Mouse (Mus musculus) left cerebral cortex, adult 9 months (tissue): ENCODE measurements around the gene Elmo3.

Experiments
- DNase-seq, 2 experiments: peaks; one replicate each; pipeline ENCODE4 v3.0.0; 2022; ENCODE audit warnings: low spot score in 2 of 2

Gene Elmo3

GRCm38 (mm10) chr8:105326968-105327367 lies 21.6 kb downstream of the Elmo3 start:
- DNase-seq, result no peak

GRCm38 (mm10) chr8:105330325-105330724 lies 24.9 kb downstream of the Elmo3 start:
- DNase-seq, result no peak

GRCm38 (mm10) chr8:105331469-105331868 lies 26.1 kb downstream of the Elmo3 start:
- DNase-seq, result no peak

GRCm38 (mm10) chr8:105331931-105332330 lies 26.5 kb downstream of the Elmo3 start:
- no peak for DNase-seq

- no peak for DNase-seq
Measured at GRCm38 (mm10) chr8:105332523-105332922, 27.1 kb downstream of the Elmo3 start.

GRCm38 (mm10) chr8:105336373-105337130 lies 31.2 kb downstream of the Elmo3 start:
- DNase-seq, result no peak

GRCm38 (mm10) chr8:105338992-105339391 lies 33.6 kb downstream of the Elmo3 start:
- no peak for DNase-seq

GRCm38 (mm10) chr8:105339886-105340635 lies 34.7 kb downstream of the Elmo3 start:
- DNase-seq, result no peak

- no peak for DNase-seq
Measured at GRCm38 (mm10) chr8:105341399-105341798, 36.0 kb downstream of the Elmo3 start.

- DNase-seq, result no peak
Measured at GRCm38 (mm10) chr8:105342768-105343167, 37.4 kb downstream of the Elmo3 start.

- no peak for DNase-seq
Measured at GRCm38 (mm10) chr8:105343791-105344574, 38.6 kb downstream of the Elmo3 start.

- peak in 1 of 2 experiments; percentile 31 for DNase-seq
Measured at GRCm38 (mm10) chr8:105345061-105345975, 39.9 kb downstream of the Elmo3 start.

- DNase-seq, result peak in 1 of 2 experiments; percentile 38
Measured at GRCm38 (mm10) chr8:105346611-105347427, 41.4 kb downstream of the Elmo3 start.

GRCm38 (mm10) chr8:105347428-105348221 lies 42.2 kb downstream of the Elmo3 start, which contains the start of gene Fhod1:
TSS of gene Fhod1 (minus strand) at chr8:105347953.
- DNase-seq, result peak; percentile 66 to 87

GRCm38 (mm10) chr8:105348450-105349095 lies 43.2 kb downstream of the Elmo3 start, which contains the start of gene Slc9a5:
TSS of gene Slc9a5 (plus strand) at chr8:105348843.
- DNase-seq, result peak in 1 of 2 experiments; percentile 49

GRCm38 (mm10) chr8:105349096-105349771 lies 43.8 kb downstream of the Elmo3 start:
- DNase-seq, result peak in 1 of 2 experiments; percentile 34

- no peak for DNase-seq
Measured at GRCm38 (mm10) chr8:105350186-105350585, 44.8 kb downstream of the Elmo3 start.

- DNase-seq, result no peak
Measured at GRCm38 (mm10) chr8:105353583-105354135, 48.3 kb downstream of the Elmo3 start.
